Mouse (Mus musculus) kidney, adult 2 months (tissue): ENCODE data around the gene Irf7.
"Not testable (repeated sequence)": the region's sequence is repeated elsewhere in the genome, so short reads cannot be mapped to it uniquely, and the experiment has no call there.

Experiments
- CTCF ChIP-seq: fragments of 200-500 bp; conservative IDR thresholded peaks from 2 replicates; pipeline ENCODE4 v1.5.1; 2011; ENCODE audit warnings: low read depth, mild to moderate bottlenecking, control low read depth, low read length, moderate library complexity, mixed read lengths; ENCODE audit not compliant: insufficient read depth, insufficient read length
- POLR2A ChIP-seq: fragments of 200-500 bp; IDR thresholded peaks from one replicate; pipeline ENCODE4 v1.6.1; 2011; ENCODE audit warnings: low read depth, low read length, control low read depth

GRCm38 (mm10) chr7:141250486-141250885 is 15.8 kb downstream of the Irf7 start:
- TF ChIP-seq CTCF, POLR2A: not testable (repeated sequence)
